Mouse (Mus musculus) heart, embryonic 15.5 days (tissue): ENCODE measurements around the gene Mybbp1a. TPM values are rescaled to one million over a fixed set of nuclear protein-coding genes. Genes with fewer than 3 reads are reported as not detected.

Experiments used
- ATAC-seq: fragments of 200-750 bp; cut with Nextera tagmentation; replicated peaks from 2 replicates; pipeline ENCODE4 v1.8.0; 2017; ENCODE audit warnings: low read depth, moderate TSS enrichment; ENCODE audit not compliant: insufficient number of reproducible peaks, insufficient read depth, low FRiP score
- H3K27ac ChIP-seq: fragments of 300-500 bp; sonication (generic); 2 replicates; pipeline ENCODE4 v1.5.1; 2015; ENCODE audit warnings: mild to moderate bottlenecking, inconsistent platforms
- H3K27me3 ChIP-seq: fragments of 300-500 bp; sonication (generic); 2 replicates; pipeline ENCODE4 v1.6.1; 2015; ENCODE audit warnings: inconsistent platforms
- H3K36me3 ChIP-seq: fragments of 300-500 bp; sonication (generic); 2 replicates; pipeline ENCODE4 v1.6.1; 2015; ENCODE audit warnings: mild to moderate bottlenecking, inconsistent platforms
- H3K4me1 ChIP-seq: fragments of 300-500 bp; sonication (generic); replicated peaks from 2 replicates; pipeline ENCODE4 v1.6.1; 2015; ENCODE audit warnings: inconsistent platforms
- H3K4me2 ChIP-seq: fragments of 300-500 bp; sonication (generic); 2 replicates; pipeline ENCODE4 v1.6.1; 2015; ENCODE audit warnings: inconsistent platforms, mild to moderate bottlenecking, moderate library complexity
- H3K4me3 ChIP-seq: fragments of 300-500 bp; sonication (generic); 2 replicates; pipeline ENCODE4 v1.5.1; 2015; ENCODE audit warnings: mild to moderate bottlenecking, inconsistent platforms
- H3K9ac ChIP-seq: fragments of 300-500 bp; sonication (generic); 2 replicates; pipeline ENCODE4 v1.6.1; 2015; ENCODE audit warnings: mild to moderate bottlenecking, inconsistent platforms
- H3K9me3 ChIP-seq: fragments of 300-500 bp; sonication (generic); replicated peaks from 2 replicates; pipeline ENCODE4 v1.6.1; 2016; ENCODE audit warnings: inconsistent platforms
- WGBS: fragments of 180-500 bp; shearing (Covaris S2); methylation state at CpG from one replicate; pipeline ENCODE4 v1.1.7; 2015; ENCODE audit warnings: mixed read lengths; 5-methylcytosine and 5-hydroxymethylcytosine counted together
- polyA plus RNA-seq: library from polyadenylated mRNA; unstranded; fragments of >200 nt; fragmentation: Nextera tagmentation; extraction: Ambion mirVana; gene quantifications from 2 replicates; pipeline ENCODE4 v1.2.1, GENCODE M21; 2015

Mybbp1a gene
- polyA plus RNA-seq, 1 experiment from 2014 or later, result 57.8 TPM

DNA sequence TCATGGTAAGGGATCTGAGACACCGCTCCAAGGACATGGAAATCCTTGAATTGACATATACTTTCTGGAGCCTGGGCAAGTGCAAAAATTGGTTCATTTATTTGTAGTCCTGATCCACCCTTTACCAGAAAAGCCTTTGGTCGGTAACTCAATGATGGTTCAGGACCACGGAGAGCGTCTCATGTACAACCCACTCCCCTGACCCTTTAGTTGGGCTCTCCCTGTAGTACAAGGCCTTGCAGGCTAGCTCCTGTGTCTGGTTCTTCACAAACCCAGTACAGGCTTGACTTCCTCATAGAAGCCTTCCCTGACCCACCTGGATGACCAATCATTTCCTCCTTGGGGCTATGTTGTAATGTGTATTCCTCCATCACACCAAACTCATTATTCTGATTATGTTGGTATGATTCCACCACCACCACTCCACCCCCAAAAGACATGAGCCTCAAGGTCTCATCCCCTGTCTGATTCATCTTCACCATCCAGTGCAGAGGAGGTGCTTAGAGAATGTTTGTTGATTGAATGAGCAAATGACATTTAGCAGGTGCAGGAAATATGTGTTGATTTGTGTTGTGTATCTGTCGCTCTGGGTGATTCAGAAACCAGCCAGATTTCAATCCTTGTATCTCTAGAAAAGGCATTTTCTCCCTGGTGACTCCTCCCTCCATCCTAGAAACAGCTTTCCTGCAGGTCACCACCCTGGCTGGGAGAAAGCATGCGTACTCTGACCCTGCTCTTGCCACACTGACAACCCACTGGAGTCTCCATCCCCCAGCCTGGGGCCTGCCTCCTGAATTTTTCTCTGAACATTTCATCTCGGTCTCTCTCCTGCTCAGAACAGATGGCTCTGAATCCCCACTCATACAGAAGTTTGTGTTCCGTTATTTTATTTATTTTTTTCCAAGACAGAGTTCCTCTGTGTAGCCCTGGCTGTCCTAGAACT lies 53.2 kb downstream of the Mybbp1a start:
- WGBS, result 46% methylated on average over 8 of the region's 8 CpGs
- no peaks in the 10 kb centered on the region for H3K9me3 ChIP-seq
- H3K4me3 ChIP-seq, result no peak overlapping the region
- H3K4me2 ChIP-seq, result no peak overlapping the region
- no peak overlapping the region for H3K27ac ChIP-seq
- no peaks in the 10 kb centered on the region for H3K36me3 ChIP-seq
- peaks cover 5% of the 10 kb centered on the region for H3K4me1 ChIP-seq
- peaks cover 27% of the 10 kb centered on the region for H3K27me3 ChIP-seq
- ATAC-seq, result no peak
- H3K9ac ChIP-seq, result no peak overlapping the region

DNA sequence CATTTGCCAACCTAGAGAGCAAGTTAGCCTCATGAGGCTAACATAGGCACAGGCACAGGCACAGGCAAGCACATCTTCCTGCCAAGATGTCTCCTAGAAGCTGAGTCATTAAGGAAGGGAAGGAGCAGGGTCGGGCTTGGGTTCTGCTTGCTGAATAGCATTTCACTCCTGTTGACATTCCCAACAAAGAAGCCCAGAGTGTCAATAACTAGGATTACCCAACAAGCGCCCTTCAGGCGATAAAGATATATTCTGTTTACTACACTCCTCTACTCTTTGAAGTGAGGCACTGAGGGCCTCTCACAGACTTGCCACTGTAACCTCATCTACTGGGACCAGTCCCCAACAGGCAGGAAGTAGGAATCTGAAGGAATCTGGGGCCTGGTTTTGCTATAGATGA lies 54.9 kb downstream of the Mybbp1a start:
- no peak overlapping the region for H3K4me2 ChIP-seq
- H3K27ac ChIP-seq, result no peak overlapping the region
- WGBS, result 68% methylated on average over 3 of the region's 3 CpGs
- no peak for ATAC-seq
- no peaks in the 10 kb centered on the region for H3K9me3 ChIP-seq
- no peaks in the 10 kb centered on the region for H3K36me3 ChIP-seq
- no peak overlapping the region for H3K4me3 ChIP-seq
- peaks cover 12% of the 10 kb centered on the region; the same call in 1 of the 2 replicates for H3K27me3 ChIP-seq
- H3K4me1 ChIP-seq, result no peaks in the 10 kb centered on the region
- H3K9ac ChIP-seq, result no peak overlapping the region

DNA sequence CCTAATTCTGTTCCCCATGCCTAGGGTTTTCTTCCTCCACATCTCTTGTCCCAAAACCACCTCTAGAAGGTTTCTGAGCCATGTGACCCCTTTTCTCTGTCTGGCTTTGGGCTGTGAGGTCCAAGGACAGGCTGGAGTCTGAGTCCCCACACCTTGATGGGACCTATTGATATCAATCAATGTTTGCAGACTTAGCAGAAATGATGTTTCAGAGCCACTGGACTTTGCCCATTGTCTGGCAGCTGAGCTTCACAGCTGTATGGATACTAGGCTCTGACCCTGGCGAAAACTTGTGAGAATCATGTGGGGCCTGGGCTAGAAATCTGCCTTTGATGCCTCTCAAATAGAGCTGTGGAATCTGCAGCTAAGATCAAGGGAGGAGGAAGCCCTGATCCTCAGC lies 55.6 kb downstream of the Mybbp1a start:
- Histone ChIP-seq H3K4me2 (no peak overlapping the region), H3K9ac (no peak overlapping the region), H3K36me3 (no peaks in the 10 kb centered on the region), H3K27me3 (peaks cover 8% of the 10 kb centered on the region; the same call in 1 of the 2 replicates), H3K4me1 (peaks cover 6% of the 10 kb centered on the region), H3K4me3 (no peak overlapping the region), H3K9me3 (no peaks in the 10 kb centered on the region), H3K27ac (no peak overlapping the region)
- ATAC-seq, result no peak
- WGBS, result 46% methylated on average over 1 of the region's 1 CpGs

DNA sequence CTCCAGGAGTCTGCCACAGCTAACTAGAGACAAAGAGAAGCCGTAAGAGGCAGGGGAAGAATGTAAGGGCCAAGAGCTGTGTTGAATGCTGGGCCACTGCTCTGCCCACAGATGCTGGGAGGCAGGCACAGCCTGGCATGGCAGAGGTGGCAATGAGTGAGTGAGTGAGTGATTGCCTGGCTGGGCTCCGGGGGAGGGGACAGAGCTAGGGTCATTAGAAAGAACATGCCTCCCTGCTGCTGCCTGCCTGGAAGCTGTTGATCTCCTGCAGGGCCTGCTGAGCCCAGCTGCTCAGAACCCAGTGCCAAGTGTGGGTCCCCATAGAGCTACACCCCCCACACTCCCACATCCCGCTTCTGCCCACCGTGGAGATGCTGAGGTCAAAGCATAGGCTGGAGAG lies 56.2 kb downstream of the Mybbp1a start:
- ATAC-seq, result no peak

DNA sequence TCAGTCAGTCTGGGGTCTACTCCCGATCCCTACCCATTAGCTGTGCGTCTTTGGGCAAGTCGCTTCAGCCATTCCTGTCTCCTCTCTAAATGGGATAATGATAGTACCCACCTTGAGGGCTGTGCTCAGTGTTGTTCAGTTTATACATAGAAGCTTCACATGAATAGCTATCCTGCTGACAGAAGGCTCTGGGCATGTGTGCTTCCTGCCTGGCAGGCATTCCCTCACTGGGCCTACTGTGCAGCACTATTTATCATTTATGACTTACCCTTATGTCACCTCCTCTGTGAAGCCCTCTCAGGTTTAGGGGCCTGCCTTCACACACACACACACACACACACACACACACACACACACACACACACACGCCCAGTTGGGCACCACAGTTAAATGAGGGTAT lies 59.0 kb downstream of the Mybbp1a start:
- peaks cover 32% of the 10 kb centered on the region for H3K4me1 ChIP-seq
- no peak overlapping the region for H3K9ac ChIP-seq
- peaks cover 3% of the 10 kb centered on the region; the same call in 1 of the 2 replicates for H3K27me3 ChIP-seq
- H3K4me3 ChIP-seq, result no peak overlapping the region
- H3K9me3 ChIP-seq, result no peaks in the 10 kb centered on the region
- no peak for ATAC-seq
- WGBS, result 87% methylated on average over 4 of the region's 4 CpGs
- H3K27ac ChIP-seq, result no peak overlapping the region
- no peaks in the 10 kb centered on the region for H3K36me3 ChIP-seq
- H3K4me2 ChIP-seq, result no peak overlapping the region

More for the DNA sequence above, 56.2 kb downstream of the Mybbp1a start:
- H3K4me3 ChIP-seq, result no peak overlapping the region
- H3K4me2 ChIP-seq, result no peak overlapping the region
- H3K36me3 ChIP-seq, result no peaks in the 10 kb centered on the region
- H3K27me3 ChIP-seq, result peaks cover 8% of the 10 kb centered on the region; the same call in 1 of the 2 replicates
- H3K27ac ChIP-seq, result no peak overlapping the region
- no peaks in the 10 kb centered on the region for H3K9me3 ChIP-seq
- peaks cover 12% of the 10 kb centered on the region for H3K4me1 ChIP-seq
- 24% methylated on average over 4 of the region's 4 CpGs for WGBS
- no peak overlapping the region for H3K9ac ChIP-seq

Other genes starting within 250 kb of the Mybbp1a start
- 0.09 and 0.23 TPM in 2 replicates for gene Gm43951, start 234.5 kb upstream of the Mybbp1a start, polyA plus RNA-seq
- 6.1 and 6.8 TPM in 2 replicates for gene 4933427D14Rik, start 233.9 kb upstream of the Mybbp1a start, polyA plus RNA-seq
- 147 and 151 TPM in 2 replicates for gene Txndc17, start 233.8 kb upstream of the Mybbp1a start, polyA plus RNA-seq
- 28.2 and 29.4 TPM in 2 replicates for gene Med31, start 225.8 kb upstream of the Mybbp1a start, polyA plus RNA-seq
- 0.08 and 0.11 TPM in 2 replicates for gene Slc13a5, start 174.1 kb upstream of the Mybbp1a start, polyA plus RNA-seq
- 9.5 and 10.2 TPM in 2 replicates for gene Xaf1, start 139.7 kb upstream of the Mybbp1a start, polyA plus RNA-seq
- gene Fbxo39, start 126.9 kb upstream of the Mybbp1a start, polyA plus RNA-seq, result not detected in 2 replicates
- gene Tekt1, start 78.9 kb upstream of the Mybbp1a start, polyA plus RNA-seq, result 0.72 and 1.1 TPM in 2 replicates
- 114 and 133 TPM in 2 replicates for gene Smtnl2, start 29.6 kb upstream of the Mybbp1a start, polyA plus RNA-seq
- gene Ggt6, start 5.8 kb upstream of the Mybbp1a start, polyA plus RNA-seq, result 0.15 TPM in 1 of 2 replicates, not detected in the other
- gene Spns2, start 48.5 kb downstream of the Mybbp1a start, polyA plus RNA-seq, result 2.8 and 3.2 TPM in 2 replicates
- 0.14 and 0.80 TPM in 2 replicates for gene Spns3, start 109.2 kb downstream of the Mybbp1a start, polyA plus RNA-seq
- gene Ube2g1, start 165.9 kb downstream of the Mybbp1a start, polyA plus RNA-seq, result 53.2 and 57.5 TPM in 2 replicates
- gene Ankfy1, start 248.7 kb downstream of the Mybbp1a start, polyA plus RNA-seq, result 13.9 and 17.4 TPM in 2 replicates